Mouse (Mus musculus) intestine, embryonic 16.5 days (tissue): Measurements from ENCODE around the gene Icam2. TPM values are rescaled to one million over a fixed set of nuclear protein-coding genes. Genes with fewer than 3 reads are reported as not detected.

Source experiments
- polyA plus RNA-seq: library from polyadenylated mRNA; unstranded; fragments of >200 nt; fragmentation: Nextera tagmentation; extraction: Ambion mirVana; gene quantifications from 2 replicates; pipeline ENCODE4 v1.2.1, GENCODE M21; 2015

The Icam2 gene
- polyA plus RNA-seq, 1 experiment from 2014 or later = 40.5 TPM

Other genes with a start within 250 kb of the Icam2 start
- gene Gm10840, start 227.2 kb downstream of the Icam2 start, polyA plus RNA-seq = not detected in 2 replicates
- gene Limd2, start 227.2 kb downstream of the Icam2 start, polyA plus RNA-seq = 80.1 and 84.3 TPM in 2 replicates
- 13.0 and 13.5 TPM in 2 replicates for gene Strada, start 185.9 kb downstream of the Icam2 start, polyA plus RNA-seq
- gene Ccdc47, start 171.7 kb downstream of the Icam2 start, polyA plus RNA-seq = 94.0 and 97.3 TPM in 2 replicates
- gene Ddx42, start 171.1 kb downstream of the Icam2 start, polyA plus RNA-seq = 54.5 and 57.5 TPM in 2 replicates
- 42.9 and 50.8 TPM in 2 replicates for gene Ftsj3, start 132.0 kb downstream of the Icam2 start, polyA plus RNA-seq
- gene Psmc5, start 131.9 kb downstream of the Icam2 start, polyA plus RNA-seq = 234 and 263 TPM in 2 replicates
- gene Smarcd2, start 115.1 kb downstream of the Icam2 start, polyA plus RNA-seq = 48.1 and 49.7 TPM in 2 replicates
- 0.20 and 0.27 TPM in 2 replicates for gene Tcam1, start 111.4 kb downstream of the Icam2 start, polyA plus RNA-seq
- not detected in 2 replicates for gene Gh, start 86.2 kb downstream of the Icam2 start, polyA plus RNA-seq
- 3.0 and 4.4 TPM in 2 replicates for gene Cd79b, start 73.3 kb downstream of the Icam2 start, polyA plus RNA-seq
- gene Scn4a, start 34.8 kb downstream of the Icam2 start, polyA plus RNA-seq = 0.02 TPM in 1 of 2 replicates, not detected in the other
- gene Prr29, start 22.6 kb downstream of the Icam2 start, polyA plus RNA-seq = 0.53 and 0.54 TPM in 2 replicates
- gene Ern1, start 99.8 kb upstream of the Icam2 start, polyA plus RNA-seq = 4.1 TPM in 2 replicates
- 11.7 and 14.2 TPM in 2 replicates for gene Tex2, start 225.3 kb upstream of the Icam2 start, polyA plus RNA-seq